Mouse (Mus musculus) liver, embryonic 18 days (tissue): ENCODE data around the gene Smad5. TPM values are rescaled to one million over a fixed set of nuclear protein-coding genes. Genes with fewer than 3 reads are reported as not detected.

Source experiments
- polyA plus RNA-seq: library from polyadenylated mRNA; depleted of rRNA; stranded (reverse); fragments of >200 nt; gene quantifications from 2 replicates; pipeline ENCODE4 v1.2.3, GENCODE M21; 2012; rRNA removed

Smad5 gene
- 6.0 and 6.2 TPM in 2 replicates for polyA plus RNA-seq

DNA sequence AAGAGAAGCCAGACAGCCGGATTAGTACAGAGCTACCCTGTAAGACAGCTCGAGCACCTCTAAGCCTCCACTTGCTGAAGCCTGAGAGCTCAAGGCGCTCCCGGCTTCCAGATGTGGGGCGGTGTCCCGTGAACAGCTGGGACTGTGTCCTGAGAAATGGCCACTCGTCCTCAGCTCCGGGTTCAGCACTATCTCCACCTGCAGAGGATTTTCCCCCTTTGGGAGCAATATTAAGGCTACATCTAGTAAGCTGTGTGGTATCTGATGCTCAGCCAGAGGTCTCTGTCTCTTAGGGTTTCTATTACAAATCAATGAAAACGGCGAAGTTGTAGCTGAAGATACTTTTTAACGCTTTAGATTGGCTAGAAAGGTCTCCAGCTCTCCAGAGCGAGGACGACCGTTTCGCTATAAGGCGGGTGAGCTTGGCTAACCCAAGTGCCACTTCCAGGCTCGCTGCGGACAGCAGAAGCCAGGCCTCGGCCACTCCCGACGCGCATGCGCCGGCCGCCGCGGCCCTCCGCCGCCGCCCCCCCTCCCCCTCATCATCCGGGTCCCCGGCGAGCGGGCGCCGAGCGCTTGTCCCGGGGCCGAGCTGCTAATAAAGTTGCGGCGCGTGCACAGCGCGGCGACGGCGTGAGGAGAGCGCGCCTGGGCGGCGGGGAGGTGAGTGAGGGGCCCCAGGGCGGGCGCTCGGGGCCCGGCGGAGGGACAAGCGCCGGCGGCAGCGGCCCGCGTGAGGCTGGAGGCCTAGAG lies at the start of gene Smad5:
Gene Smad5 (plus strand): TSS at position 542 of the 753 bp plus-strand sequence.

DNA sequence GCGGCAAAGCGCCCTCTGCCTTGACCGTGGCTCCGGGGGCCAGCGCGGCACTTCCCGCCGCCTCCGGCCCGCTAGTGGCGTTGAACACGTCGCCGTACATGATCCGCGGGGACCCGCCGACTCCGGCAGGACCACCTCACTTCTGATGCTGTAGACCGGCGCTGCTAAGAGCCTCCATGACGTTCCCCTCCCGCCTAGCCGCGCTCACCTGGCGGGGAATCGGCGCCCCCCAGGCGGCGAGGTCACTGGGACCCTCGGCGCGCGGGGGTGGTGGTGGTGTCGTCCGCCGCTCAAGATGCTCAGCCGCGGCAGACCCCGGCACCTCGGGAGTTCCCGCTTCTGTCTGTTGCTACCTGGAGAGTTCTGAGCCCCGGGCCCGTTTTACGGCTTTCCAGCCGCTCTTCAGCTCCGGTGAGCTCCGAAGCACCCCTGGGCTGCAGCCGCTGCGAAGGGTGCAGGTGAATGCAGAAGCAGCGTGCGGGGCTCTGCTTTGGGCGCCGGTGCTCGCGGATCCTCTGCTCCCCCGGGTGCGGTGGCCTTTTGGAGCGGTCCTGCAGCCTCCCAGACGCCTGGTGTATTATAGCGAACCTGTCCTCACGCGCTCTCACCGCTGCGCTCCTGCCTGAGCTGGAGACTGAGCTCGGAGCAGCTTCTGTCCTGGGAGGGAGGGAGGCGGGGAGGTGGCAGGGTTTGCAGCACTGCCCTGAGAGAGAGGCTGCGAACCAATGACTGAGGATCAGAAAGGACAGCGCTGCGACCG lies 50.6 kb downstream of the Smad5 start, which contains the start of gene Gm45623:
Gene Gm45623 (minus strand): TSS at position 636 of the 760 bp plus-strand sequence.

Other genes starting within 250 kb of the Smad5 start
- gene Il9, start 220.8 kb upstream of the Smad5 start, polyA plus RNA-seq: not detected in 2 replicates
- 0.71 and 0.77 TPM in 2 replicates for gene Fbxl21, start 180.5 kb upstream of the Smad5 start, polyA plus RNA-seq
- gene Lect2, start 154.5 kb upstream of the Smad5 start, polyA plus RNA-seq: 27.4 and 40.3 TPM in 2 replicates
- gene Tgfbi, start 93.5 kb upstream of the Smad5 start, polyA plus RNA-seq: 11.3 and 13.9 TPM in 2 replicates
- 0.03 TPM in 1 of 2 replicates, not detected in the other for gene Gm45623, start 50.8 kb downstream of the Smad5 start, polyA plus RNA-seq
- not detected in 2 replicates for gene Trpc7, start 193.0 kb downstream of the Smad5 start, polyA plus RNA-seq